Mouse (Mus musculus) lung, postnatal 0 days (tissue): Measurements from ENCODE around the gene Ero1lb.
"Not testable (repeated sequence)": the region's sequence is repeated elsewhere in the genome, so short reads cannot be mapped to it uniquely, and the experiment has no call there.

ENCODE experiments used
- CTCF ChIP-seq: IDR thresholded peaks from 2 replicates; pipeline ENCODE4 v1.5.1; 2016; ENCODE audit warnings: antibody characterized with exemption, mild to moderate bottlenecking
- EP300 ChIP-seq: IDR thresholded peaks from 2 replicates; pipeline ENCODE4 v1.6.1; 2016; ENCODE audit warnings: antibody characterized with exemption, mild to moderate bottlenecking, control low read depth

- TF ChIP-seq CTCF = not testable (repeated sequence)
- TF ChIP-seq EP300 = peak; percentile 69
Measured at GRCm38 (mm10) chr13:12630252-12630651, 64.6 kb downstream of the Ero1lb start.
